Mouse (Mus musculus): ENCODE measurements around the gene Tubg1.
"Not testable (repeated sequence)": the region's sequence is repeated elsewhere in the genome, so short reads cannot be mapped to it uniquely, and the experiment has no call there.

GRCm38 (mm10) chr11:101124494-101124893 lies 4.8 kb downstream of the Tubg1 start:
- not testable (repeated sequence) for TF ChIP-seq CTCF (IDR thresholded peaks at IDR 0.05; ENCODE audit: low read depth, low read length); POLR2A (IDR thresholded peaks at IDR 0.05; ENCODE audit: borderline replicate concordance, low read depth, low read length)
